Mouse (Mus musculus) adrenal gland, postnatal 14 days (tissue): Measurements from ENCODE around the gene Glod5. TPM values are rescaled to one million over a fixed set of nuclear protein-coding genes. Genes with fewer than 3 reads are reported as not detected.
"Not testable (repeated sequence)": the region's sequence is repeated elsewhere in the genome, so short reads cannot be mapped to it uniquely, and the experiment has no call there.

Experiments
- DNase-seq: peaks from one replicate; pipeline ENCODE4 v3.0.0; 2021; ENCODE audit warnings: mixed read lengths
- long read RNA-seq, 2 experiments: library from polyadenylated mRNA; stranded (forward); transcript quantifications; one replicate each; pipeline ENCODE4 v2.0.0; 2021
- total RNA-seq: library from RNA; stranded (reverse); gene quantifications from 2 replicates; pipeline ENCODE4 v1.2.3, GENCODE M21; 2021

Glod5 gene
- total RNA-seq: not detected in 2 replicates
- long read RNA-seq, experiment 1: 0 reads
- long read RNA-seq, experiment 2: 0 reads

- DNase-seq: no peak
Observed at GRCm38 (mm10) chrX:8018286-8018685, at the start of gene Glod5. Glod5 (minus strand) TSS chrX:8018492.

- not testable (repeated sequence) for DNase-seq
Observed at GRCm38 (mm10) chrX:8051044-8051781, 32.9 kb upstream of the Glod5 start.

DNA sequence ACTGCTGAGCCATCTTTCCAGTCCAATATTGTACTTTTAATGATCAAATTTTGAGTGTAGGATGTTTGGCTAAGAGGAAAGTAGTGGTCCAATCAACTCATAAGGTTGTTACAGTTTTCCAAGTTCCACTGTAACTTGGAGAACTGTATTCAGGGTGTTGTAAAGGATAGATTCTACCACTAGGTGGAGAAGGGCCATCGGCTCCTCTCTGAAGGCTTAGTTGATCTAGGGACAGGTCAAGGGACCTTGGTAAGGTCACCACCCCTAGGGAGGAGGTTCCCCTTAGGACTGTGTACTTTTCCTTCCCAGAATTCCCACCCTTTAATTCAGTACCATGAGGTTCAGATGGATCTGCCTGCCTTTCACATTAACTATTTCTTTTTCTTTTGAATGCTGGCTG is 14.7 kb upstream of the Glod5 start:
- no peak for DNase-seq

- no peak for DNase-seq
Observed at GRCm38 (mm10) chrX:8026811-8027210, 8.5 kb upstream of the Glod5 start.

DNA sequence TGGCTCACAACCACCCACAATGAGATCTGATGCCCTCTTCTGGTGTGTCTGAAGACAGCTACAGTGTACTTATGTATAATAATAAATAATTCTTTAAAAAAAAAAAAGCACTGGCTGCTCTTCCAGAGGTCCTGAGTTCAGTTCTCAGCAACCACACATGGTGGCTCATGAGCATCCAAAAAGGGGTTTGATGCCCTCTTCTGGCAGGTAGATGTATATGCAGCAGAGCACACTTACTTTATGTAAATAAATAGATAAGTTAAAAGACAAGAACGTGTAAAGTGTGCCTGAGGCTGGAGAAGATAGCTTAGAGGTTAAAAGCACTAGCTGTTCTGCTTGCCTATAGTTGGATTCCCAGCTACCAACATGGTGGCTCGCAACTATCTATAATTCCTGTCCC is 6.5 kb upstream of the Glod5 start:
- no peak for DNase-seq

- no peak for DNase-seq
Observed at GRCm38 (mm10) chrX:8020111-8020778, 2.0 kb upstream of the Glod5 start.

- DNase-seq: peak; percentile 70
Observed at GRCm38 (mm10) chrX:8017142-8017541, 1.1 kb downstream of the Glod5 start.

DNA sequence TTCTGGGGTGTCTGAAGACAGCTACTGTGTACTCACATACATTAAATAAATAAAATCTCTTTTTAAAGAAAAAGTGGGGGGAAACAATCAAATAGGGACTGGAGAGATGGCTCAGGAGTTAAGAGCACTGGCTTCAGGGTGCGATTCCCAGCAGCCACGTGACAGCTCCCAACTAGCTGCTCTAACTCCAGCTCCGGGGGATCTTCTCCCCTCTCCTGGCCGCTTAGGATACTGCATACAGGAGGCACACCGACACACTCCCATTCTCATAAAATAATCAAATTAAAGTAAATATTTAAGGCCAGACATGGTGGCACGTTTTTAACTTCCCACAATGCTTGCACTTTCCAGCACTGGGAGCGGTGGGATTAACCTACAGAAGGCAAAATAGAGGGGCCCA is 2.6 kb downstream of the Glod5 start:
- DNase-seq: peak; percentile 34

DNA sequence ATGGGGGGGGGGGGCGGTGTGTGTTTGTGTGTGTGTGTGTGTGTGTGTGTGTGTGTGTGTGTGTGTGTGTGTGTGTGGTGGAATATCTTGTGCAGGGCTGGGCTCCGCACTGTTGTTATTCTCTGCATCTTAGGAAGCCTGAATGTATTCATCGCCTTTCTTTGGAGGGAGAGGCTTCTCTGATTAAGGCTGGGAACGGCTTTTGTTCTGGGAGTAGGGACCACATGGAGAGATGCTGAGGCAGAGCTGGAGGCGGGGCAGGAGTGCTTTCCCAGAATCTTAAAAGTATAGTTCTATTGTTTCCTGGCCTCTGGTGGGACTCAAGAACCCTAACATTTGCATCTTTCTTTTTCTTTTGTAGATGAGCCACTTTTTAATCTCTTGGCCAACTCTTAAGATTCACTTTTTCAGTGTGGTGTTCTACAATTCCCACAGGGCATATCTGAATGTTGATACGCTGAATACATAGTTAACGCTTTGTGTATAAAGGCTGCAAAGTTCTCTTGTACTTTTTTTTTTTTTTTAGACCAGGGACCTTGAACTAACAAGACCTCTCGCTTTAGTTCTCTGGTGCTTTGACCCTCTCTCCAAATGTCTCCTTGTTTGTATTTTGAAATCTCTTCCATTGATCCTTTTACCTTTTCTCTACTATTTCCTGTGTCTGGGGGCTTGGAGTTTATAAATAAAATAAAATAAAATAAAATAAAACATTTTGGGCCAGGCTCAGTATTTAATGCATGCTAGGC is 4.5 kb downstream of the Glod5 start:
- DNase-seq: no peak

DNA sequence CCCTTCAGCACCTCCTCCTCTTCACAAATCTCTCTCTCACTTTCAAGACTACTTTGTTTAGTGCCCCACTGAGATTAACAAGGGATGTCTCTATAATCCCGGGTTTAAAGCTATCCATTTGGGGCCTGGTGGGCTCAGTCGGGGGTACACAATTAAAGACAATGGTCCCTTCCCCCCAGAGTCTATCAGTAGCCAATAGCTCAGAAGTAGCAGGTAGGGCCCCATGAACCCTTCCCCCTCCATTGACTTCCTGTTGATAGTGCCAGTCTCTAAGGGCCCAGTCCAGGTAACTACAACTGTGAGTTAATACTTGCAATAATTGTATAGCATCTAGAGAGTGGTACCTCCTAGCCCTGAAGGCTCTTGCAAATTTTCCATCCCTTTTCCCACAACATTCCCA is 5.1 kb downstream of the Glod5 start:
- no peak for DNase-seq

GRCm38 (mm10) chrX:8009356-8009755 is 8.9 kb downstream of the Glod5 start:
- DNase-seq: not testable (repeated sequence)

DNA sequence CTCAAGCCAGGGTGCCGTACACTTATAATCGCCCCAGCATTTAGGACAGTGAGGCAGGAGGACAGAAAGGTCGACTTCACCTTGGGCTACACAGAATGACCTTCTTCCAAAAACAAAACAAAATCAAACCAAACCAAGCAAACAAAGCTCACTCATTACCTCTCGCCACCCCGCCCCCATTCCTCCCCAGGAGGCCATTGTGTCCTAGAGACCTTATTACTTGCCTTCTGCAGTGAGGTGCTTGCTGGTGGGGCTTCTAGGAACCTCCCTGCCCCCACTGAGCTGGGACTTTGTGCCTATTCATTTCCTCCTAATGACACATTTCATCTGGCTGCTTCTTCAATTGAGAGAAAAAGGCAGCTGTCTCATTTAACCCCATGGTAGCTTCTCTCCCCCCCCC is 9.7 kb downstream of the Glod5 start:
- no peak for DNase-seq

GRCm38 (mm10) chrX:8002971-8003370 is 15.3 kb downstream of the Glod5 start:
- DNase-seq: no peak

DNA sequence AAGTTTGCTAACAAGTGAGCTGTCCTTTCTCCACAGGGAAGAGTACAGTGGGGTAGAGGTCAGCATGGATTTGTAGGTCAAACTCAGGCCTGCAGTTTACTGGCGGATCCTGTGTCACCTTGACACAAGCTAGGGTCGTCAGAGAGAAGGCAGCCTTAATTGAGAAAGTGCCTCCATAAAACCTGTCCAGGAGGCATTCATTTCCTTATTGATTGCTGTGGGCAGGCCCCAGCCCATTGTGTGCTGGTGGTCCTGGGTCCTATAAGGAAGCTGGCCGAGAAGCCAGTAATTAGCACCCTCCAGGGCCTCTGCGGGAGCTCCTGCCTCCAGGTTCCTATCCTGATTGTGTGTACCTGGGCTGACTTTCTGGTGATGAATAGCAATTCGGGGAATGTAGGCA is 16.3 kb downstream of the Glod5 start:
- no peak for DNase-seq

- DNase-seq: peak; percentile 34
Observed at GRCm38 (mm10) chrX:8000546-8001192, 17.6 kb downstream of the Glod5 start.

- DNase-seq: no peak
Observed at GRCm38 (mm10) chrX:7993068-7993735, 25.1 kb downstream of the Glod5 start.

GRCm38 (mm10) chrX:7992379-7993067 is 25.8 kb downstream of the Glod5 start:
- DNase-seq: peak; percentile 18

- no peak for DNase-seq
Observed at GRCm38 (mm10) chrX:7981368-7981767, 36.9 kb downstream of the Glod5 start.

DNA sequence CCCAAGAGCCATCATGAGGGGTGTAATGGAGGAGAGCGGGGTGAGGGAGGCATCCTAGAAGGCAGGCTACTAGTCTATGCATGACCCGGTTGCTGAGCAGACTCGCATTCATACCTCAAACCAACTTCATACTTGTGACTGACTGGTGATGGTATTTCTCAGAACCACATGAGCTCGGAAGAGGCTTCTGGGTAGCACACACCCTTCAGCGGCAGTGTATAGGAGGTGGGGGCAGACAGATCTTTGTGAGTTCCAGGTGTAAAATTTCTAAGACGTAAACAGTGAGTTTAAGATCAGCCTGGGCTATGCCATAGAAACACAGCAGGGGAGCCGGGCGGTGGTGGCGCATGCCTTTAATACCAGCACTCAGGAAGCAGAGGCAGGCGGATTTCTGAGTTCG is 40.4 kb downstream of the Glod5 start, which contains the start of gene Gata1:
Gene Gata1 (minus strand): TSS at position 180 of the 400 bp plus-strand sequence.
- no peak for DNase-seq

DNA sequence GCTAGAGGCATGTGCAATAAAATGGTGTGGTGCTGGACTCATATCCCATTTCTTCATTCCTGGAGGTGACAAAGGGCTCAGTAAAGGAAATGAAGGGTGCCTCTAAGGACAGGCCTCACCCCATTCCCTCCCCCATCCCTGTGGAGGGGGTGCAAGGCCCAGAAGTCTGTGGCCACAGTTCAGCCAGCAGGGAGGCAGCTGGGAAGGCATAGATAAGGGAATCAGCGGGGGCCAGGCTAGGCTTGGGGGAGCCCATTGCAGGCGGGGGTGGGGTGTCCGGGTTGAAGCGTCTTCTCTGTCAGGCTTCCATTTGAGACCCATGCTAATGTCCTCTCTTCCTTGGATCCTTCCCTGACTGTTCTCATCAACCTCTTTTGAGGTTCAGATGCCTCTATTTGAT is 47.0 kb downstream of the Glod5 start:
- no peak for DNase-seq

DNA sequence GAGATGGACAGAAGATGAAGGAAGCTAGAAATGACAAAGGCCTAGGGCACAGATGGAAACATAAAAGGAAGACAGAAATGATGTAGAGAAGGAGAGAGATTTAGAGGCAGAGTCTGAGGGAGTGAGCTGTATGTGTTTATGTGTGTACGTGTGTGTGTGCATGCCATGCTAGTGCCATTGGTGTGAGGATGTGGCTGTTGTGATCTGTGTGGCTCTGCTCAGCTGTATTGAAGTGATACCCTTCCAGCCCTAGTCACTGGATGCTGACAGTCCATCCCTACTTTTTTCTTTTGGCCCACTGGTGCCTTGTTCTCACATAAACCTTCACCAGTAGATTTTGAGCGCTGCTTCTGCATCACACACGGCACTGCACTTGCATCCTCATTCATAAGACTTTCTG is 49.4 kb downstream of the Glod5 start:
- DNase-seq: no peak
